Mouse (Mus musculus) urinary bladder, adult 18-20 months (tissue): ENCODE results near the gene B4galnt1.

Experiments used
- DNase-seq, 2 experiments: peaks; one replicate each; pipeline ENCODE4 v3.0.0; 2022; ENCODE audit warnings: low spot score in 2 of 2, mixed read lengths in 2 of 2

B4galnt1 gene

DNA sequence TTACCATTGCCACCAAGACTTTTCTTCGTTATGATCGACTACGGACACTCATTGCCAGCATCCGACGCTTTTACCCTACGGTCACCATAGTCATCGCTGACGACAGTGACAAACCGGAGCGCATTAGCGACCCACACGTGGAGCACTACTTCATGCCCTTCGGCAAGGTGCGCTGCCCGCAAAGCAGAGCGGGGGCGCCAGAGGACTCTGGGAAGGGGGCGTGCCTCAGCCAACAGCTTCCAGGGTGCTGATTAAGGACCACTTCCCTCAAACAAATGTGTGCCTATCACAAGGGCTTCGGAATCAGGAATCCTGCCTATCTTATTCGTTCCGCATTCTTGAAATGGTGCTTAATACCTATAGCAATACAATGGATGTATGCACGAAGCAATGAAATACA lies 5.0 kb downstream of the B4galnt1 start:
- DNase-seq: no peak

- peak; percentile 46 to 78 for DNase-seq
Measured at GRCm38 (mm10) chr10:127170837-127171272, 5.8 kb downstream of the B4galnt1 start.

- no peak for DNase-seq
Measured at GRCm38 (mm10) chr10:127171631-127172200, 6.7 kb downstream of the B4galnt1 start.

- no peak for DNase-seq
Measured at GRCm38 (mm10) chr10:127173148-127174065, 8.4 kb downstream of the B4galnt1 start.

DNA sequence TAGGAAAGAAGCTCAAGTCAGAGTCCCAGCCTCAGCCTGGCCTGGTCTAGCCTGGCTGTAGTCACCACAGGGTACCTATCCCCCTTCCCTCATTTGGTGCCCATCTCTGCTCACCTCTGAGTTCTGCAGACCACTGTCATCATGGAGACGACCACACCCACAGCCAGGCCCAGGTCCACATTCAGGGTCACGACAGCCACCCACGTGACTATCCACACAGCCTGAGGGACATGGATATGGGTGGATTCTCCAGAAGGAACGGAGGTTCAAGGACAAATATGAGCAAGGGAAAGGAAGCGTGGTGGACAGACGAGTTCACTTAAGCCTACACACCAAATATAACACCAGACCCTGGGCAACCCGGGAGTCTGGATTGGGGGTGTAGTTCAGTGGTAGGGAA lies 9.1 kb downstream of the B4galnt1 start:
- no peak for DNase-seq

DNA sequence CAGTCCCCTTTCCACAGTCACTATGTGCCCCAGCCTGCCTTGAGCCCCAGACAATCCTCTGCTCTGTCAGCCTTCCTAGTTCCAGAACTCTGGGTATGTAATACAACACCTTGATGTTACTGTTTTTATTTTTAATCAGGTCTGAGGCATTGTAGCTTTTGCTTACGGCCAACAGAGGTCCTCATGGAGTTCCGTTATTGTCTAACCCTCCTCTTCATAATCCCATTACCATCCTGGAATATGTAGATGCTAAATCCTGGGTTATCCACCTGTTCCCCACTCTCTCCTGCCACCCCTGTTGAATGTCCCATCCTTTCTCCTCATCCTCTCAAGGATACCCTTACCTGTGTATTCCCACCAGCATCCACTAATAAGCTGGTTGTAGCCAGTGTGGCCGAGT lies 11.2 kb downstream of the B4galnt1 start:
- DNase-seq: no peak

GRCm38 (mm10) chr10:127176756-127177155 lies 11.7 kb downstream of the B4galnt1 start:
- DNase-seq: no peak

DNA sequence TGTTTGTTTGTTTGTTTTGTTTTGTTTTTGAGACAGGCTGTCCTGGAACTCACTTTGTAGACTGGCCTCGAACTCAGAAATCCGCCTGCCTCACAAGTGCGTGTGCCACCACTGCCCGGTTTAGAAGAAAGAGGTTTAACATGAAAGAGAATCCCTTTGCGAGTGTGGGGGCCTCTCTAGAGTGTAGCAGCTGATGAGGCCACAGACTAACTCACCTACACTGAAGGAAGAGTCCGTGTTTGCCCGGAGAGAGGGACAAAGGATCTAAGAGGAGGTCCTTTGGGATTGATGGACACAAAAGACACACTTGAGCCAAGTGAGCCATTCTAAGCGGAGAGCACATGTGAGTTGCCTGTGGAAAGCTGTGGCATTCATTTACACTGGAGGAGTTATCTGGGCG lies 12.2 kb downstream of the B4galnt1 start:
- DNase-seq: no peak

DNA sequence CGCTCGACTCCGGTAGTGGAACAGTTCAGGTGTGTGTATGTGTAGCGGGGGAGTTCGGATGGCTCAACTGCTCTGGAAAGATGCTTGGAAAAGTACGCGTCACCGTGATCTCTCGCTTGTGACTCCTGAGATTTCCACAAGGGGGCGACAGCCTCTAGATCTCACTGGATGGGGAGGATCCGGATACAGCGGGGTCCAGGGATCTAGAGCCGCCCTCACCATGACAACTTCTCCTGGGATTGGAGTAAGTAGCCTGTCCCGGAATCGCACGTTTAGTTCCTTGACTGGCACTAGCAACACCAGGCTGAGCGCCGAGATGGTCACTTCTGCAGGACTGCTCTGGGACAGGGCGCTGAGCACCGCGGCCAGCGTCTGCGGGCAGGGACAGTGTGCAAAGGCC lies 12.7 kb downstream of the B4galnt1 start:
- peak in 1 of 2 experiments; percentile 46 for DNase-seq

DNA sequence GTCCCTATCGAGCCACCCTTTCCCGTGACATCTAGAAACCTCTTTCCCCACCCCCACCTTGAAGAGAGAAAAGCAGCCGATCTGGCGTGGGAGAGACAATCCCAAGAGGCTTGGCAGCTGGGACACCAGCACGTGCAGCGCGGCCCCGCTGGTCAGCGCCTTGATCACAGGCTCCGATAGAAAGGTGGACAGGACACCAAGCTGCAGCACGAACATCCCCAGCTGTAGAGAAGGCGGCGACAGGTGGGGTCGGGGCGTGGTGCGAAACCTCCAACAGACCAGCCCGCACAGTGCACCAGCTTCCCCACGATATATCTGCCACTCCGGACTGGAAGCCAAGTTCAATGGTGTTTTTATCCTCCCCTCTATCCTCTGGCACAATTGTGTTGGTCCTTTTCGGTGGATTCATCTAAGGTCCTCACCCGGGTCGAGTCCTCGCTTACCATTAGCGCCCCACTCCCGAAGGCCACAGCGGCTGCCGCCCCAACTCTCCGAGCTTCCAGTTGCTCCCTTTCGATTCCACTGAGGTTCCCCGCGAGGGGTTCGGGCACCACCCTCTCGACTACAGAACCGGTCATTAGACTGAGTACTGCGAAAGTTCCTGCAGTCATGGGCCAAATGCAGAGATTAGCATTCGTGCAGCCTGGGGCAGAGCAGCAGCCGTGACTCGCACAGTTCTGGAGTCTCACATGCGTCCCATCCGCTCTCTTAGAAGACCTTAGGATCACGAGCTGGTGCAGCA lies 13.4 kb downstream of the B4galnt1 start:
- no peak for DNase-seq

DNA sequence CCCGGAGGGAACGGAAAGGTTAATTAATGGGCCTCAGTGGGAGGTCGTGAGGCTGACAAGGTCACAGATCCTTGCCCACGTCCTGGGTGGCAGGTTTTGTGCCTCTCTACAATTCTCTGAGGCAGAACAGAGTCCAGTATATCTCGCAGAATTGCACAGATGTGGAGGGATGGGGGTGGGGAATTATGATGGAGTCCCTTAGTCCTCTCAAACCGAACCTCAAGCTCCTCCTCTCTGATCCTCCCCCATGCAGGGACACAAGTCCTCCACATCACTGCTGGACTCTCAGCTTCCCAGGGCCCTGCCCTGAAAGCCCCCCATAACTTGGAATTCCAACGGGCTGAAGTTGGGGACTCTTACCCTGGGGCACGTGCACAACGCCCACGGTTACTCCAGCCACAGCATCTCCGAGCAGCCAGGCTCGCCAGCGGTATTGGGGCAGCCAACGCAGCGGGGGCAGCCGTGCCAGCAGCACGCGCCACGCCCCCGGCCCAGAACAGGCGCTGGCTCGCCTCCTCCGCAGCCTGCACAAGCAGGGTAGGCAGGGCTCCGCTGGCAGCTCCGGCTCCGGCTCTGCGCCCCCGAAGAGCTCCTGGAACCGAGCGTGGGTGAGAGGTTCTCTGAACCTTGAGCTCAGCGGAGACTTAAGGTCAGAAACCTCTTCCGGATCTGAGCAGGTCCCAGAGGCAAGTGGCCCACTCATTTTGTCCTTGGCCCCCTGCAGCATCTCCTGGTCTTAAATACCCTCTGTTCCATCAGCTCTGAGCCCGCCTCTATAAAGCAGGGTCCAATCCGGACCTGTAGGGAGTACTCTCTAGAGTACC lies 15.1 kb downstream of the B4galnt1 start, which contains the start of gene Slc26a10:
Gene Slc26a10, minus strand, starts transcription at position 775 of the 824 bp plus-strand sequence.
- DNase-seq: no peak

GRCm38 (mm10) chr10:127180695-127181047 lies 15.6 kb downstream of the B4galnt1 start:
- DNase-seq: no peak

DNA sequence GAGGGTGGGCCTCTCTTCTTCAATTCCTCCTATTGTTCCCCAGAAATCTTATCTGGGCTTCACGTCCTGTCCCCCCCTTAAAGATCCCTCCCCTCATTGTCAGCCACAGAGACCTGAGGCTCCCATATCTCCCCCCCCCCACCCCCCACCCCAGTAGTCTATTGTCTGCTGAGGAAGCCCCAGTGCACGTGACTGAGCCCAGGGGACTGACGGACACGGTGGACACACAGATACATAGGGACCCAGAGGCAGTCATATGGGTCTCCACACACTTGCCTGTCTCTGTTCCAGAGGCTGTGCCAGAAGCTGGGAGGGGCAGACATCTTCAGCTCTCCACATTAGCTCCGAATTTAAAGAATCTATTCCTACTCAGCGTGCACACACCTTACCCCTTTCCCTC lies 16.5 kb downstream of the B4galnt1 start:
- DNase-seq: no peak

- no peak for DNase-seq
Measured at GRCm38 (mm10) chr10:127182624-127183023, 17.6 kb downstream of the B4galnt1 start.

- no peak for DNase-seq
Measured at GRCm38 (mm10) chr10:127183759-127184158, 18.7 kb downstream of the B4galnt1 start.

DNA sequence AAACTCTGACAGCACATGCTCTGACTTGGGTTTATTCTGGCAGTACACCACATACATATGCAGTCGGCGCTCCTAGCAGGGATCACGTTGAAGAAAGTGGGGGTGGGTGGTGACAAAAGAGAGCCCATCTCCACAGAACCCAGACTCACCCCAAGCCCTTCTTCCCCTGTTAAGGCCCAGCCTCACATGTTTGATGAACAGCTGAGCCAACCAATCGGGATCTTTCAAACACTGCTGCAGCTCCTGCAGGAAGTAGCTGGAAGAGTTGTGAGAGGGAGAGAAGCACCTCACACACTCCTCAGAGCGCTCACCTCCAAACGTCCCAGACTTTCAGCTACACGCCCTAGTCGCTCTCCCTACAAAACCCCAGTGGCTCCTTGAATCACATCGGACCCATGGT lies 20.1 kb downstream of the B4galnt1 start:
- no peak for DNase-seq

- no peak for DNase-seq
Measured at GRCm38 (mm10) chr10:127185506-127185905, 20.5 kb downstream of the B4galnt1 start.

- no peak for DNase-seq
Measured at GRCm38 (mm10) chr10:127186451-127186850, 21.4 kb downstream of the B4galnt1 start.

- DNase-seq: no peak
Measured at GRCm38 (mm10) chr10:127187371-127188078, 22.5 kb downstream of the B4galnt1 start.

GRCm38 (mm10) chr10:127188079-127188453 lies 23.0 kb downstream of the B4galnt1 start:
- no peak for DNase-seq
